Mouse (Mus musculus) CH12.LX (cell line): ENCODE results near the gene Gm7102. TPM values are rescaled to one million over a fixed set of nuclear protein-coding genes. Genes with fewer than 3 reads are reported as not detected.

Experiments used
- DNase-seq: peaks from one replicate; pipeline ENCODE4 v3.0.0-alpha.2; 2013; ENCODE audit errors: extremely low read depth
- H3K27ac ChIP-seq: 2 replicates; pipeline ENCODE4 v1.5.1; 2012; ENCODE audit warnings: low read depth, mild to moderate bottlenecking, control low read depth, moderate library complexity; ENCODE audit not compliant: insufficient read depth
- H3K27me3 ChIP-seq: replicated peaks from 2 replicates; pipeline ENCODE3; 2012; ENCODE audit warnings: inconsistent platforms
- H3K36me3 ChIP-seq, 2 experiments: replicated peaks in 1 of 2; 2 replicates each; pipeline versions ENCODE3 to v1.6.1; 2012; ENCODE audit warnings: inconsistent platforms in 1 of 2, low read length in 1 of 2, mild to moderate bottlenecking in 1 of 2, mixed read lengths in 1 of 2, moderate library complexity in 1 of 2; ENCODE audit not compliant: control insufficient read depth in 1 of 2, insufficient read depth in 1 of 2
- H3K4me1 ChIP-seq, 2 experiments: 2 replicates each; pipeline ENCODE4 v1.6.1; 2012; ENCODE audit warnings: inconsistent platforms in 1 of 2, moderate library complexity in 1 of 2; ENCODE audit not compliant: insufficient read depth in 2 of 2, control insufficient read depth in 1 of 2
- H3K4me2 ChIP-seq: 2 replicates; pipeline ENCODE4 v1.6.1; 2012; ENCODE audit warnings: low read depth, mild to moderate bottlenecking, control low read depth; ENCODE audit not compliant: poor library complexity, insufficient read depth, severe bottlenecking
- H3K4me3 ChIP-seq, 3 experiments: fragments of 150-350 bp in 1 of 3; sonication (generic) in 1 of 3; replicated peaks in 1 of 3; 2 replicates each; pipeline versions ENCODE3 to v1.5.1; 2011 to 2012; ENCODE audit warnings: low read depth in 2 of 3, low read length in 2 of 3, mild to moderate bottlenecking in 2 of 3, moderate library complexity in 2 of 3, control low read depth in 1 of 3, improper control_type of control experiment in 1 of 3, inconsistent platforms in 1 of 3, mixed read lengths in 1 of 3; ENCODE audit not compliant: poor library complexity in 1 of 3
- H3K79me2 ChIP-seq: replicated peaks from 2 replicates; pipeline ENCODE4 v1.6.1; 2012; ENCODE audit warnings: mild to moderate bottlenecking, moderate library complexity; ENCODE audit not compliant: control insufficient read depth, poor library complexity, insufficient read depth, severe bottlenecking; ENCODE audit errors: extremely low read depth
- H3K9ac ChIP-seq: 2 replicates; pipeline ENCODE4 v1.6.1; 2012; ENCODE audit warnings: low read depth, mild to moderate bottlenecking, control low read depth, moderate library complexity; ENCODE audit not compliant: insufficient read depth
- H3K9me3 ChIP-seq: replicated peaks from 2 replicates; pipeline ENCODE3; 2012; ENCODE audit warnings: low read length, inconsistent platforms, mixed read lengths
- BHLHE40 ChIP-seq: IDR thresholded peaks from 2 replicates; pipeline ENCODE4 v1.6.1; 2011; ENCODE audit warnings: mild to moderate bottlenecking, low read depth, low read length, improper control_type of control experiment
- CHD1 ChIP-seq: IDR thresholded peaks from 2 replicates; pipeline ENCODE4 v1.6.1; 2012; ENCODE audit warnings: low read depth, low read length, improper control_type of control experiment, inconsistent platforms
- E2F4 ChIP-seq: IDR thresholded peaks from 2 replicates; pipeline ENCODE4 v1.6.1; 2011; ENCODE audit warnings: low read depth, low read length, improper control_type of control experiment; ENCODE audit not compliant: insufficient replicate concordance
- ELF1 ChIP-seq: IDR thresholded peaks from 2 replicates; pipeline ENCODE4 v1.6.1; 2014; ENCODE audit warnings: low read depth, mild to moderate bottlenecking, inconsistent platforms, low read length, improper control_type of control experiment
- JUND ChIP-seq: conservative IDR thresholded peaks from 2 replicates; pipeline ENCODE4 v1.6.1; 2011; ENCODE audit warnings: low read depth, low read length, improper control_type of control experiment
- KAT2A ChIP-seq: IDR thresholded peaks from 2 replicates; pipeline ENCODE4 v1.6.1; 2012; ENCODE audit warnings: low read length, improper control_type of control experiment, inconsistent platforms; ENCODE audit not compliant: insufficient replicate concordance
- MAX ChIP-seq: IDR thresholded peaks from 2 replicates; pipeline ENCODE4 v1.6.1; 2011; ENCODE audit warnings: low read length, improper control_type of control experiment
- NELFE ChIP-seq: IDR thresholded peaks from 2 replicates; pipeline ENCODE4 v1.6.1; 2011; ENCODE audit warnings: low read depth, low read length, improper control_type of control experiment
- NRF1 ChIP-seq: IDR thresholded peaks from 2 replicates; pipeline ENCODE4 v1.6.1; 2014; ENCODE audit warnings: low read depth, mild to moderate bottlenecking, inconsistent platforms, low read length, improper control_type of control experiment, moderate library complexity
- POLR2A ChIP-seq: IDR thresholded peaks from 2 replicates; pipeline ENCODE4 v1.6.1; 2011; ENCODE audit warnings: low read depth, mild to moderate bottlenecking, improper control_type of control experiment, low read length
- SIN3A ChIP-seq: IDR thresholded peaks from 2 replicates; pipeline ENCODE4 v1.6.1; 2012; ENCODE audit warnings: low read length, improper control_type of control experiment, inconsistent platforms
- TBP ChIP-seq: conservative IDR thresholded peaks from 2 replicates; pipeline ENCODE4 v1.6.1; 2011; ENCODE audit warnings: low read depth, low read length, improper control_type of control experiment
- USF1 ChIP-seq: IDR thresholded peaks from 2 replicates; pipeline ENCODE4 v1.6.1; 2014; ENCODE audit warnings: low read depth, mild to moderate bottlenecking, inconsistent platforms, low read length, improper control_type of control experiment
- ZKSCAN1 ChIP-seq: IDR thresholded peaks from 2 replicates; pipeline ENCODE4 v1.6.1; 2012; ENCODE audit warnings: low read depth, inconsistent platforms, low read length, improper control_type of control experiment, borderline replicate concordance
- ZNF384 ChIP-seq: IDR thresholded peaks from 2 replicates; pipeline ENCODE4 v1.6.1; 2012; ENCODE audit warnings: low read depth, low read length, improper control_type of control experiment, inconsistent platforms
- dilution Hi-C: fragments of 300-500 bp; cut with MboI; formaldehyde crosslinking; loops from 2 replicates; pipeline ENCODE4 v1.14.3; 2020; ENCODE audit warnings: low sequenced_read_pairs; ENCODE audit not compliant: extremely low pct_unique_long_range_greater_than_20kb, extremely low pct_ligation_motif_present
- in situ Hi-C: fragments of 300-500 bp; cut with MboI; formaldehyde crosslinking; loops from 3 replicates; pipeline ENCODE4 v1.14.3; 2019; ENCODE audit warnings: low sequenced_read_pairs, low pct_ligation_motif_present, low pct_unique_long_range_greater_than_20kb, mixed read lengths
- polyA plus RNA-seq: library from polyadenylated mRNA; unstranded; fragments of >175 nt; gene quantifications from 2 replicates; pipeline ENCODE4 v1.2.1, GENCODE M21; 2012; ENCODE audit warnings: low read depth; ENCODE audit not compliant: insufficient read length
- total RNA-seq, 2 experiments: library from RNA; depleted of rRNA; stranded (reverse); fragments of 300-350 nt in 1 of 2; fragments of >200 nt in 1 of 2; gene quantifications; 2 replicates each; pipeline ENCODE4 v1.2.3; 2012 to 2014

Gm7102 gene
- total and polyA plus RNA-seq, 3 experiments: 0.08 to 2.1 (median 0.28) TPM

DNA sequence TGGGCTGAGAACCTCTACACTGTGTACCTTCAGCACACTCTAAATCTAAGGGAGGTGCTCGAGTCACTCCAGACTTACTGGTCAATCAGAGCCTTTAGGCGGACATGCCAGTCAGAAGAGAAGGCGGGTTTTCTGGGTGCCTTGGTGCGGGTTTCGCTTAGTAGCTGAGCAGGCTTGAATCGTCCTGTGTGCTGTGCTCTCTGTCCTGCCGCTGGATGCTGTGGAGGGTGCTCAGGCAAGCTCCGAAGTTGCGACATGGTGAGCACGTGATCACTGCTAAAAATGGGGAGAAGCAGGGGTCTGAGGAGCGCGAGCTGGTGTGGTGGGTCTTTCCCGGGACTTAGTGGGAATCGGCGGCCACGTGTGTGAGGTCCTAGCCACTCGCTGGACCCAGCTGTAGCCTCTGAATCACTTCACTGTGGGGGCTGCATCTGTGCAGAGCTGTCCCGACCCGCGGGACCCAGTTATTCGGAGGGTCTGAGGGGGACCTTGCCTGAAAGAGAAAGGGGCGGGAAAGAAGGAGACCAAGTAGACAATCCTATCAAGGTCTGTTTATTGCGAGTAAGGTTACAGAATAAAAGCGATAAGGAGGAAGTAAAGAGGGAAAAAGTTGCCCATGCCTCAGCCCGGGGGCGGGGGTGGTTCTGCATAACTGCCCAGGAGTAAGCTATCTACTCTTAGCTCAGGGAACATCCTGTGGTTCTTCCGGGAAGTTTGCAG is 24.2 kb downstream of the Gm7102 start:
- H3K9ac ChIP-seq: peak overlapping the region; percentile 41
- H3K36me3 ChIP-seq: no peaks in the 10 kb centered on the region
- no peaks in the 10 kb centered on the region for H3K27me3 ChIP-seq
- H3K4me1 ChIP-seq: no peaks in the 10 kb centered on the region; a peak in 1 of 4 replicates
- H3K27ac ChIP-seq: peak overlapping the region; percentile 68
- peak overlapping the region; percentile 98 for H3K4me2 ChIP-seq
- in situ Hi-C loops: no loop called here
- H3K79me2 ChIP-seq: no peaks in the 10 kb centered on the region
- TF ChIP-seq POLR2A (peak; percentile 20; the same call in 1 of the 2 replicates), USF1 (peak; percentile 38; the same call in 1 of the 2 replicates), BHLHE40 (no peak; the same call in 1 of the 2 replicates), CHD1 (no peak), ZKSCAN1 (no peak), MAX (peak; percentile 23; the same call in 1 of the 2 replicates), NELFE (no peak), ELF1 (peak; percentile 46; the same call in 1 of the 2 replicates)
- peaks cover 5% of the 10 kb centered on the region for H3K9me3 ChIP-seq
- dilution Hi-C loops: no loop called here
- peak; percentile 41 for DNase-seq
- peak overlapping the region; percentile 64 to 74 (median 72) for H3K4me3 ChIP-seq

- peak; percentile 81 for DNase-seq
- Histone ChIP-seq H3K4me3 (peak overlapping the region; percentile 64 to 74 (median 72)), H3K36me3 (no peaks in the 10 kb centered on the region), H3K27me3 (no peaks in the 10 kb centered on the region), H3K4me1 (no peaks in the 10 kb centered on the region; a peak in 1 of 4 replicates), H3K4me2 (peak overlapping the region; percentile 98), H3K9ac (peak overlapping the region; percentile 41), H3K27ac (peak overlapping the region; percentile 68; the same call in 1 of the 2 replicates), H3K9me3 (peaks cover 5% of the 10 kb centered on the region), H3K79me2 (no peaks in the 10 kb centered on the region)
- in situ Hi-C loops: no loop called here
- TF ChIP-seq POLR2A: peak; percentile 52
- peak; percentile 70 for TF ChIP-seq NRF1
- TF ChIP-seq ZNF384: no peak
- no peak for TF ChIP-seq KAT2A
- TF ChIP-seq JUND: no peak
- TF ChIP-seq NELFE: no peak
- no peak for TF ChIP-seq CHD1
- no peak for TF ChIP-seq TBP
- TF ChIP-seq E2F4: no peak
- no peak for TF ChIP-seq SIN3A
- dilution Hi-C loops: no loop called here
Observed at GRCm38 (mm10) chr19:61151372-61151700, 24.8 kb downstream of the Gm7102 start.
